Mouse (Mus musculus): ENCODE data around the gene Sema3a.

- TF ChIP-seq CTCF (IDR thresholded peaks at IDR 0.05) (no peak), EP300 (IDR thresholded peaks at IDR 0.05) (no peak)
Observed at GRCm38 (mm10) chr5:13406131-13406530, 280.9 kb downstream of the Sema3a start.

Measured in lung, postnatal 0 days (tissue).